Mouse (Mus musculus) gonadal fat pad, adult 2 months (tissue): ENCODE data around the gene AW551984. TPM values are rescaled to one million over a fixed set of nuclear protein-coding genes. Genes with fewer than 3 reads are reported as not detected.

Experiments
- polyA plus RNA-seq: library from polyadenylated mRNA; depleted of rRNA; stranded (reverse); fragments of >200 nt; gene quantifications from 2 replicates; pipeline ENCODE4 v1.2.3, GENCODE M21; 2012; rRNA removed

Gene AW551984
- polyA plus RNA-seq, 1 experiment: 0.46 TPM

Other genes starting within 250 kb of the AW551984 start
- gene Olfr951, start 217.0 kb downstream of the AW551984 start, polyA plus RNA-seq: not detected in 2 replicates
- not detected in 2 replicates for gene Olfr952, start 177.3 kb downstream of the AW551984 start, polyA plus RNA-seq
- not detected in 2 replicates for gene Olfr954, start 147.7 kb downstream of the AW551984 start, polyA plus RNA-seq
- gene Olfr955, start 132.5 kb downstream of the AW551984 start, polyA plus RNA-seq: not detected in 2 replicates
- gene Olfr44, start 110.4 kb downstream of the AW551984 start, polyA plus RNA-seq: not detected in 2 replicates
- gene Olfr957, start 88.6 kb downstream of the AW551984 start, polyA plus RNA-seq: not detected in 2 replicates
- not detected in 2 replicates for gene Olfr958, start 50.3 kb downstream of the AW551984 start, polyA plus RNA-seq
- gene Olfr959, start 28.8 kb downstream of the AW551984 start, polyA plus RNA-seq: not detected in 2 replicates
- gene Olfr148, start 6.3 kb upstream of the AW551984 start, polyA plus RNA-seq: not detected in 2 replicates
- not detected in 2 replicates for gene Olfr960, start 17.0 kb upstream of the AW551984 start, polyA plus RNA-seq
- gene Olfr961, start 40.7 kb upstream of the AW551984 start, polyA plus RNA-seq: not detected in 2 replicates
- gene Olfr963, start 62.8 kb upstream of the AW551984 start, polyA plus RNA-seq: not detected in 2 replicates
- gene Olfr149, start 102.7 kb upstream of the AW551984 start, polyA plus RNA-seq: not detected in 2 replicates
- gene Olfr965, start 107.0 kb upstream of the AW551984 start, polyA plus RNA-seq: not detected in 2 replicates
- not detected in 2 replicates for gene Olfr150, start 126.6 kb upstream of the AW551984 start, polyA plus RNA-seq
- gene Olfr967, start 141.8 kb upstream of the AW551984 start, polyA plus RNA-seq: not detected in 2 replicates
- gene Olfr968, start 178.8 kb upstream of the AW551984 start, polyA plus RNA-seq: not detected in 2 replicates
- not detected in 2 replicates for gene Olfr969, start 186.5 kb upstream of the AW551984 start, polyA plus RNA-seq
- gene Olfr970, start 204.5 kb upstream of the AW551984 start, polyA plus RNA-seq: not detected in 2 replicates
- not detected in 2 replicates for gene Olfr971, start 232.5 kb upstream of the AW551984 start, polyA plus RNA-seq